ENCODE assay signal across 8 mouse cellular contexts in genomic region chr19:6400096-6401086, GRCm38 (mm10). TPM values are rescaled to one million over a fixed set of nuclear protein-coding genes. Genes with fewer than 3 reads are reported as not detected.
DNase-seq lines count a peak whose midpoint lies in the region; ATAC-seq and TF ChIP-seq lines count a peak whose summit lies in the region.

No protein-coding gene starts in this region.

- TF ChIP-seq CTCF in cortical plate, adult 2 months (IDR thresholded peaks at IDR 0.05; ENCODE audit: extremely low read depth, insufficient read depth, low read length), result no peak

- H3K27ac ChIP-seq in neural tube, embryonic 11.5 days (ENCODE audit: low read depth, low read length), result no peak overlapping the region
- no peak overlapping the region; the same call in 1 of the 2 replicates for H3K27ac ChIP-seq in cortical plate, adult 2 months (ENCODE audit: insufficient read depth, low read length)
- H3K27ac ChIP-seq in hindbrain, embryonic 16.5 days (ENCODE audit: low read depth, low read length), result peak overlapping the region; percentile 87; the same call in 1 of the 2 replicates
- H3K27ac ChIP-seq in lung, embryonic 16.5 days (ENCODE audit: low read length), result peak overlapping the region; percentile 74
- H3K27ac ChIP-seq in stomach, embryonic 16.5 days (ENCODE audit: low read length), result peak overlapping the region; percentile 52; the same call in 1 of the 2 replicates

- H3K9ac ChIP-seq in neural tube, embryonic 11.5 days (ENCODE audit: low read length), result no peak overlapping the region; the same call in 1 of the 2 replicates
- H3K9ac ChIP-seq in hindbrain, embryonic 16.5 days (ENCODE audit: low read depth, low read length), result peak overlapping the region; percentile 86
- H3K9ac ChIP-seq in lung, embryonic 16.5 days (ENCODE audit: low read length), result peak overlapping the region; percentile 73
- H3K9ac ChIP-seq in stomach, embryonic 16.5 days (ENCODE audit: low read length), result peak overlapping the region; percentile 82

- no peak for TF ChIP-seq POLR2A in cortical plate, adult 2 months (IDR thresholded peaks at IDR 0.05; ENCODE audit: extremely low read depth, insufficient read depth, low read length)

- WGBS in neural tube, embryonic 11.5 days, result 2% methylated on average over 29 of the region's 29 CpGs
- 3% methylated on average over 29 of the region's 29 CpGs for WGBS in hindbrain, embryonic 16.5 days
- 2% methylated on average over 29 of the region's 29 CpGs for WGBS in lung, embryonic 16.5 days
- 2% methylated on average over 29 of the region's 29 CpGs for WGBS in stomach, embryonic 16.5 days

- peaks cover 32% of the 10 kb centered on the region for H3K4me1 ChIP-seq in neural tube, embryonic 11.5 days (ENCODE audit: control insufficient read depth, insufficient read depth, low read length)
- peaks cover 2% of the 10 kb centered on the region for H3K4me1 ChIP-seq in cortical plate, adult 2 months (ENCODE audit: control insufficient read depth, insufficient read depth, low read length)
- peaks cover 24% of the 10 kb centered on the region for H3K4me1 ChIP-seq in hindbrain, embryonic 16.5 days (ENCODE audit: control insufficient read depth, insufficient read depth, low read depth, low read length)
- peaks cover 26% of the 10 kb centered on the region for H3K4me1 ChIP-seq in lung, embryonic 16.5 days (replicated peaks; ENCODE audit: control insufficient read depth, insufficient read depth, low read length)
- H3K4me1 ChIP-seq in stomach, embryonic 16.5 days (ENCODE audit: control insufficient read depth, insufficient read depth, low read length), result peaks cover 34% of the 10 kb centered on the region

- peak overlapping the region; percentile 62 for H3K4me3 ChIP-seq in neural tube, embryonic 11.5 days (ENCODE audit: low read depth, low read length)
- H3K4me3 ChIP-seq in cortical plate, adult 2 months (ENCODE audit: insufficient read depth, low read length), result peak overlapping the region; percentile 52
- H3K4me3 ChIP-seq in hindbrain, embryonic 16.5 days (ENCODE audit: low read length), result peak overlapping the region; percentile 73
- H3K4me3 ChIP-seq in lung, embryonic 16.5 days (ENCODE audit: low read length), result peak overlapping the region; percentile 73
- H3K4me3 ChIP-seq in stomach, embryonic 16.5 days (replicated peaks; ENCODE audit: low read length), result peak overlapping the region; percentile 66

- no peak for ATAC-seq in neural tube, embryonic 11.5 days (ENCODE audit: insufficient read depth, low FRiP score, low TSS enrichment)
- ATAC-seq in hindbrain, embryonic 16.5 days, result peak; percentile 21
- no peak; the same call in 1 of the 2 replicates for ATAC-seq in lung, embryonic 16.5 days (ENCODE audit: low read depth)
- ATAC-seq in stomach, embryonic 16.5 days (ENCODE audit: insufficient read depth, low FRiP score), result peak; percentile 6; the same call in 1 of the 2 replicates

- DNase-seq in neural tube, embryonic 11.5 days (ENCODE audit: low spot score), result no peak
- DNase-seq in neural tube, embryonic 10.5 days (ENCODE audit: extremely low spot score, low spot score), result no peak
- DNase-seq in urinary bladder, postnatal 25 days (ENCODE audit: low spot score), result no peak
- no peak for DNase-seq in ovary, postnatal 14 days (ENCODE audit: low spot score)

- no peaks in the 10 kb centered on the region for H3K36me3 ChIP-seq in neural tube, embryonic 11.5 days (ENCODE audit: control insufficient read depth, insufficient read depth, low read length)
- H3K36me3 ChIP-seq in hindbrain, embryonic 16.5 days (ENCODE audit: control insufficient read depth, insufficient read depth, low read length), result 0 out of 2 replicates have a peak, but pooled peaks cover 2% of the 10 kb centered on the region
- H3K36me3 ChIP-seq in lung, embryonic 16.5 days (ENCODE audit: control insufficient read depth, insufficient read depth, low read length), result no peaks in the 10 kb centered on the region
- no peaks in the 10 kb centered on the region for H3K36me3 ChIP-seq in stomach, embryonic 16.5 days (ENCODE audit: control insufficient read depth, insufficient read depth, low read length)

- no peaks in the 10 kb centered on the region for H3K9me3 ChIP-seq in neural tube, embryonic 11.5 days (ENCODE audit: control insufficient read depth, low read length)
- H3K9me3 ChIP-seq in hindbrain, embryonic 16.5 days (ENCODE audit: control insufficient read depth, low read length), result no peaks in the 10 kb centered on the region
- no peaks in the 10 kb centered on the region for H3K9me3 ChIP-seq in lung, embryonic 16.5 days (ENCODE audit: control insufficient read depth, low read length)
- H3K9me3 ChIP-seq in stomach, embryonic 16.5 days (replicated peaks; ENCODE audit: control insufficient read depth, low read length), result no peaks in the 10 kb centered on the region

- peak overlapping the region; percentile 100 for H3K4me2 ChIP-seq in neural tube, embryonic 11.5 days (ENCODE audit: low read depth)
- peak overlapping the region; percentile 99 for H3K4me2 ChIP-seq in hindbrain, embryonic 16.5 days (ENCODE audit: low read length)
- peak overlapping the region; percentile 100 for H3K4me2 ChIP-seq in lung, embryonic 16.5 days (ENCODE audit: low read depth, low read length)
- peak overlapping the region; percentile 100 for H3K4me2 ChIP-seq in stomach, embryonic 16.5 days (ENCODE audit: low read depth, low read length)

- H3K27me3 ChIP-seq in neural tube, embryonic 11.5 days (ENCODE audit: control insufficient read depth, insufficient read depth, low read length), result peaks cover 26% of the 10 kb centered on the region
- H3K27me3 ChIP-seq in hindbrain, embryonic 16.5 days (replicated peaks; ENCODE audit: control insufficient read depth, insufficient read depth, low read length), result no peaks in the 10 kb centered on the region
- H3K27me3 ChIP-seq in lung, embryonic 16.5 days (ENCODE audit: control insufficient read depth, insufficient read depth, low read depth, low read length), result peaks cover 12% of the 10 kb centered on the region
- peaks cover 26% of the 10 kb centered on the region for H3K27me3 ChIP-seq in stomach, embryonic 16.5 days (ENCODE audit: control insufficient read depth, insufficient read depth, low read length)

RNA-seq across cellular contexts. Expression of gene Rasgrp2, which starts 1.3 kb away (rescaled TPM):
- 17.6 and 20.3 TPM in 2 replicates for polyA plus RNA-seq in neural tube, embryonic 11.5 days (2014; fragmentation: Nextera tagmentation; extraction: Ambion mirVana)
- polyA plus RNA-seq in cortical plate, adult 2 months (2012; rRNA removed), result 52.5 and 78.6 TPM in 2 replicates
- 184 and 232 TPM in 2 replicates for polyA plus RNA-seq in hindbrain, embryonic 16.5 days (2015; fragmentation: Nextera tagmentation; extraction: Ambion mirVana)
- polyA plus RNA-seq in lung, embryonic 16.5 days (2015; fragmentation: Nextera tagmentation; extraction: Ambion mirVana), result 93.7 and 111 TPM in 2 replicates
- polyA plus RNA-seq in stomach, embryonic 16.5 days (2015; fragmentation: Nextera tagmentation; extraction: Ambion mirVana), result 72.6 and 74.2 TPM in 2 replicates

RNA-seq across cellular contexts. Expression of gene Pygm, which starts 16.2 kb away (rescaled TPM):
- polyA plus RNA-seq in neural tube, embryonic 11.5 days (2014; fragmentation: Nextera tagmentation; extraction: Ambion mirVana), result 4.4 and 6.0 TPM in 2 replicates
- 40.9 and 46.2 TPM in 2 replicates for polyA plus RNA-seq in cortical plate, adult 2 months (2012; rRNA removed)
- 10.2 and 13.2 TPM in 2 replicates for polyA plus RNA-seq in hindbrain, embryonic 16.5 days (2015; fragmentation: Nextera tagmentation; extraction: Ambion mirVana)
- polyA plus RNA-seq in lung, embryonic 16.5 days (2015; fragmentation: Nextera tagmentation; extraction: Ambion mirVana), result 28.6 and 36.1 TPM in 2 replicates
- polyA plus RNA-seq in stomach, embryonic 16.5 days (2015; fragmentation: Nextera tagmentation; extraction: Ambion mirVana), result 17.7 and 55.0 TPM in 2 replicates

RNA-seq across cellular contexts. Expression of gene Nrxn2, which starts 18.1 kb away (rescaled TPM):
- 13.4 and 14.5 TPM in 2 replicates for polyA plus RNA-seq in neural tube, embryonic 11.5 days (2014; fragmentation: Nextera tagmentation; extraction: Ambion mirVana)
- polyA plus RNA-seq in cortical plate, adult 2 months (2012; rRNA removed), result 279 and 288 TPM in 2 replicates
- polyA plus RNA-seq in hindbrain, embryonic 16.5 days (2015; fragmentation: Nextera tagmentation; extraction: Ambion mirVana), result 29.1 and 37.1 TPM in 2 replicates
- 0.88 and 1.0 TPM in 2 replicates for polyA plus RNA-seq in lung, embryonic 16.5 days (2015; fragmentation: Nextera tagmentation; extraction: Ambion mirVana)
- 0.91 and 0.98 TPM in 2 replicates for polyA plus RNA-seq in stomach, embryonic 16.5 days (2015; fragmentation: Nextera tagmentation; extraction: Ambion mirVana)

RNA-seq across cellular contexts. Expression of gene Sf1, which starts 36.9 kb away (rescaled TPM):
- 214 and 224 TPM in 2 replicates for polyA plus RNA-seq in neural tube, embryonic 11.5 days (2014; fragmentation: Nextera tagmentation; extraction: Ambion mirVana)
- 145 and 149 TPM in 2 replicates for polyA plus RNA-seq in cortical plate, adult 2 months (2012; rRNA removed)
- 81.4 and 106 TPM in 2 replicates for polyA plus RNA-seq in hindbrain, embryonic 16.5 days (2015; fragmentation: Nextera tagmentation; extraction: Ambion mirVana)
- polyA plus RNA-seq in lung, embryonic 16.5 days (2015; fragmentation: Nextera tagmentation; extraction: Ambion mirVana), result 120 and 132 TPM in 2 replicates
- polyA plus RNA-seq in stomach, embryonic 16.5 days (2015; fragmentation: Nextera tagmentation; extraction: Ambion mirVana), result 94.5 and 95.1 TPM in 2 replicates

RNA-seq across cellular contexts. Expression of gene Map4k2, which starts 59.5 kb away (rescaled TPM):
- 10.0 and 13.6 TPM in 2 replicates for polyA plus RNA-seq in neural tube, embryonic 11.5 days (2014; fragmentation: Nextera tagmentation; extraction: Ambion mirVana)
- polyA plus RNA-seq in cortical plate, adult 2 months (2012; rRNA removed), result 237 and 248 TPM in 2 replicates
- 19.6 and 23.1 TPM in 2 replicates for polyA plus RNA-seq in hindbrain, embryonic 16.5 days (2015; fragmentation: Nextera tagmentation; extraction: Ambion mirVana)
- polyA plus RNA-seq in lung, embryonic 16.5 days (2015; fragmentation: Nextera tagmentation; extraction: Ambion mirVana), result 24.8 and 27.6 TPM in 2 replicates
- polyA plus RNA-seq in stomach, embryonic 16.5 days (2015; fragmentation: Nextera tagmentation; extraction: Ambion mirVana), result 11.4 and 11.8 TPM in 2 replicates

Comparison
In these comparisons a context has a peak if more than half of its experiments do, and no peak if none do; other contexts are left out.
1. ATAC-seq: peak in hindbrain, embryonic 16.5 days (single experiment) and stomach, embryonic 16.5 days (single experiment); none in neural tube, embryonic 11.5 days (single experiment) and lung, embryonic 16.5 days (single experiment).
2. H3K27ac ChIP-seq: peak in hindbrain, embryonic 16.5 days (single experiment), lung, embryonic 16.5 days (single experiment) and stomach, embryonic 16.5 days (single experiment); none in neural tube, embryonic 11.5 days (single experiment) and cortical plate, adult 2 months (single experiment).
3. Peak in every context shown above with its lines, with median percentiles within 50 percentile points of each other: H3K4me2 ChIP-seq and H3K4me3 ChIP-seq.